Mouse (Mus musculus) ES-Bruce4 (cell line): ENCODE measurements around the gene Olfr805.

Source experiments
- CTCF ChIP-seq: IDR thresholded peaks from one replicate; pipeline ENCODE4 v1.8.1; 2011; ENCODE audit warnings: low read depth, low read length
- EP300 ChIP-seq: IDR thresholded peaks from 2 replicates; pipeline ENCODE4 v1.6.1; 2011; ENCODE audit warnings: low read depth, low read length; ENCODE audit not compliant: insufficient read depth
- POLR2A ChIP-seq: IDR thresholded peaks from one replicate; pipeline ENCODE4 v1.8.1; 2011; ENCODE audit warnings: low read length; ENCODE audit not compliant: insufficient read depth

GRCm38 (mm10) chr10:129729275-129729674 lies at the start of gene Olfr805:
- TF ChIP-seq CTCF, result no peak
- TF ChIP-seq POLR2A, result no peak
- no peak for TF ChIP-seq EP300
